Mouse (Mus musculus) layer of hippocampus, adult 9-10 months (tissue): ENCODE results near the gene Qdpr.

Source experiments
- DNase-seq: peaks from one replicate; pipeline ENCODE4 v3.0.0; 2022; ENCODE audit warnings: low spot score

The Qdpr gene

DNA sequence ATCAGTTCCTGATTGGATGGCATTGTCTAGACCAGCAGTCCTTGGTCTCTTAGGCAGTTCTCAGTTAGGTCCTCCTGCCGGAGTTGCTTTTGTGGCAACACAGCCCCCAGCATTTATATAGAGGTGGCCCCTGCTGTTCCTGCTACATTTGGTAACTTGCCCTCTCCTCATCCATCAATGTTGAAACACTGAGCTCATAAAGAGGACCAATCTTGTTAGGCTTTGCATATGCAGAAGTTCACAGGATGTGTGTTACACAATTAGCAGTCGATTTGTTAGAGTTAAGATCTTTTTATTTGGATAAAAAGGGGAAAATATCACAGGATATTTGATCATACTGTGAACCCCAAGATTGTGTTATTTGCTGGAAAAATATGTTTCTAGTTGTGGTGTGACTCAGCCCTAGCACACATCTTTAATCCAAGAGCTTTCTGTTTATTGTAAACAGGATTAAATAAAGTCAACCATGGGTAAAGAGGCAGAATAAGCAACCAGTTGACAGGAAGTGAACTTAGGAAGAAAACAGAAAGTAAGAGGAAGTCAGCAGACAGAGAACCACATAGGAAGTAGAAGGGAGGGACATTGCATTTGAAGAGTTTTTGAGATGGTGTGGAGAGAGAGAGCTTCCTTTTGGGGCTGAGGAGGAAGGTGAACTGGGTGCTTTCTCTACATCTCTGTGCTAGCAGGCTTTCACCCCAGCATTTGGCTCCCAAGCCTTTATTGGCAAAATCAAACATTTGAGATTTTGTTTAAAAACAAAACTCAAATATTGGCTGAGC, 65.8 kb downstream of the Qdpr start:
- DNase-seq = no peak
